Mouse (Mus musculus) hindbrain, embryonic 12.5 days (tissue): Measurements from ENCODE around the gene Ccdc113. TPM values are rescaled to one million over a fixed set of nuclear protein-coding genes. Genes with fewer than 3 reads are reported as not detected.
"Not testable (repeated sequence)": the region's sequence is repeated elsewhere in the genome, so short reads cannot be mapped to it uniquely, and the experiment has no call there.

ENCODE experiments used
- ATAC-seq: fragments of 200-750 bp; cut with Nextera tagmentation; 2 replicates; pipeline ENCODE4 v1.8.0; 2017; ENCODE audit warnings: moderate TSS enrichment; ENCODE audit not compliant: low FRiP score
- H3K27ac ChIP-seq: fragments of 300-500 bp; sonication (generic); 2 replicates; pipeline ENCODE4 v1.5.1; 2016; ENCODE audit warnings: mild to moderate bottlenecking
- H3K27me3 ChIP-seq: fragments of 300-500 bp; sonication (generic); 2 replicates; pipeline ENCODE4 v1.6.1; 2016; ENCODE audit warnings: mild to moderate bottlenecking
- H3K36me3 ChIP-seq: fragments of 300-500 bp; sonication (generic); 2 replicates; pipeline ENCODE4 v1.6.1; 2016; ENCODE audit warnings: mild to moderate bottlenecking
- H3K4me1 ChIP-seq: fragments of 300-500 bp; sonication (generic); 2 replicates; pipeline ENCODE4 v1.6.1; 2016
- H3K4me2 ChIP-seq: fragments of 300-500 bp; sonication (generic); replicated peaks from 2 replicates; pipeline ENCODE4 v1.6.1; 2016; ENCODE audit warnings: mild to moderate bottlenecking
- H3K4me3 ChIP-seq: fragments of 300-500 bp; sonication (generic); 2 replicates; pipeline ENCODE4 v1.5.1; 2016; ENCODE audit warnings: mild to moderate bottlenecking
- H3K9ac ChIP-seq: fragments of 300-500 bp; sonication (generic); 2 replicates; pipeline ENCODE4 v1.6.1; 2016; ENCODE audit warnings: mild to moderate bottlenecking, moderate library complexity
- H3K9me3 ChIP-seq: fragments of 300-500 bp; sonication (generic); replicated peaks from 2 replicates; pipeline ENCODE4 v1.6.1; 2016; ENCODE audit warnings: mild to moderate bottlenecking
- WGBS: fragments of 180-500 bp; shearing (Covaris S2); methylation state at CpG from one replicate; pipeline ENCODE4 v1.1.7; 2016; 5-methylcytosine and 5-hydroxymethylcytosine counted together
- polyA plus RNA-seq: library from polyadenylated mRNA; unstranded; fragments of >200 nt; fragmentation: Nextera tagmentation; extraction: Ambion mirVana; gene quantifications from 2 replicates; pipeline ENCODE4 v1.2.1, GENCODE M21; 2016

The Ccdc113 gene
- polyA plus RNA-seq, 1 experiment from 2014 or later: 2.8 TPM

GRCm38 (mm10) chr8:95590539-95590938 is 56.7 kb downstream of the Ccdc113 start:
- H3K27me3 ChIP-seq: no peaks in the 10 kb centered on the region
- 85% methylated on average over 4 of the region's 4 CpGs for WGBS
- no peak overlapping the region for H3K9ac ChIP-seq
- H3K4me2 ChIP-seq: no peak overlapping the region
- no peaks in the 10 kb centered on the region for H3K36me3 ChIP-seq
- H3K4me3 ChIP-seq: no peak overlapping the region
- no peak for ATAC-seq
- no peak overlapping the region for H3K27ac ChIP-seq
- no peaks in the 10 kb centered on the region for H3K4me1 ChIP-seq
- no peaks in the 10 kb centered on the region for H3K9me3 ChIP-seq

- H3K9me3 ChIP-seq: no peaks in the 10 kb centered on the region
- H3K4me3 ChIP-seq: no peak overlapping the region
- H3K27ac ChIP-seq: no peak overlapping the region
- ATAC-seq: no peak
- H3K27me3 ChIP-seq: no peaks in the 10 kb centered on the region
- H3K4me2 ChIP-seq: no peak overlapping the region
- no peaks in the 10 kb centered on the region for H3K4me1 ChIP-seq
- H3K9ac ChIP-seq: no peak overlapping the region
- H3K36me3 ChIP-seq: no peaks in the 10 kb centered on the region
- WGBS: 84% methylated on average over 12 of the region's 12 CpGs
These were observed 58.4 kb downstream of the Ccdc113 start for GRCm38 (mm10) chr8:95592131-95592780.

GRCm38 (mm10) chr8:95593439-95594393 is 59.8 kb downstream of the Ccdc113 start:
- no peak overlapping the region for H3K4me3 ChIP-seq
- H3K27ac ChIP-seq: no peak overlapping the region
- no peaks in the 10 kb centered on the region for H3K9me3 ChIP-seq
- no peaks in the 10 kb centered on the region for H3K4me1 ChIP-seq
- no peak overlapping the region for H3K9ac ChIP-seq
- no peak overlapping the region for H3K4me2 ChIP-seq
- no peaks in the 10 kb centered on the region for H3K27me3 ChIP-seq
- WGBS: 91% methylated on average over 7 of the region's 7 CpGs
- ATAC-seq: no peak
- no peaks in the 10 kb centered on the region for H3K36me3 ChIP-seq

GRCm38 (mm10) chr8:95595131-95595530 is 61.2 kb downstream of the Ccdc113 start:
- H3K27me3 ChIP-seq: no peaks in the 10 kb centered on the region
- ATAC-seq: no peak
- H3K27ac ChIP-seq: no peak overlapping the region
- no peaks in the 10 kb centered on the region for H3K9me3 ChIP-seq
- H3K4me1 ChIP-seq: no peaks in the 10 kb centered on the region
- 83% methylated on average over 14 of the region's 14 CpGs for WGBS
- H3K4me3 ChIP-seq: no peak overlapping the region
- no peaks in the 10 kb centered on the region for H3K36me3 ChIP-seq
- H3K9ac ChIP-seq: no peak overlapping the region
- H3K4me2 ChIP-seq: no peak overlapping the region

GRCm38 (mm10) chr8:95596841-95597241 is 63.0 kb downstream of the Ccdc113 start:
- Histone ChIP-seq H3K27ac (no peak overlapping the region), H3K36me3 (no peaks in the 10 kb centered on the region), H3K9ac (no peak overlapping the region), H3K4me2 (no peak overlapping the region), H3K9me3 (no peaks in the 10 kb centered on the region), H3K27me3 (no peaks in the 10 kb centered on the region), H3K4me3 (no peak overlapping the region), H3K4me1 (no peaks in the 10 kb centered on the region)
- no peak for ATAC-seq
- 68% methylated on average over 4 of the region's 4 CpGs for WGBS

- no peak for ATAC-seq
- Histone ChIP-seq H3K4me2 (no peak overlapping the region), H3K4me1 (no peaks in the 10 kb centered on the region), H3K9ac (no peak overlapping the region), H3K9me3 (no peaks in the 10 kb centered on the region), H3K27ac (no peak overlapping the region), H3K36me3 (no peaks in the 10 kb centered on the region), H3K4me3 (no peak overlapping the region), H3K27me3 (no peaks in the 10 kb centered on the region)
- 12% methylated on average over 11 of the region's 11 CpGs for WGBS
These were observed 66.0 kb downstream of the Ccdc113 start for GRCm38 (mm10) chr8:95599861-95600260.

GRCm38 (mm10) chr8:95601306-95601705 is 67.4 kb downstream of the Ccdc113 start:
- no peak for ATAC-seq
- no peaks in the 10 kb centered on the region for H3K27me3 ChIP-seq

GRCm38 (mm10) chr8:95602168-95602567 is 68.3 kb downstream of the Ccdc113 start:
- ATAC-seq: no peak
- WGBS: 70% methylated on average over 2 of the region's 2 CpGs
- H3K4me3 ChIP-seq: no peak overlapping the region

More at GRCm38 (mm10) chr8:95601306-95601705, 67.4 kb downstream of the Ccdc113 start:
- H3K9ac ChIP-seq: no peak overlapping the region; the same call in 1 of the 2 replicates
- H3K36me3 ChIP-seq: no peaks in the 10 kb centered on the region
- no peaks in the 10 kb centered on the region for H3K9me3 ChIP-seq
- 75% methylated on average over 15 of the region's 15 CpGs for WGBS
- H3K4me1 ChIP-seq: no peaks in the 10 kb centered on the region
- no peak overlapping the region for H3K4me3 ChIP-seq
- no peak overlapping the region for H3K27ac ChIP-seq
- no peak overlapping the region for H3K4me2 ChIP-seq

GRCm38 (mm10) chr8:95606509-95606908 is 72.6 kb downstream of the Ccdc113 start:
- H3K27me3 ChIP-seq, H3K9me3 ChIP-seq, ATAC-seq, H3K4me1 ChIP-seq, H3K27ac ChIP-seq, H3K36me3 ChIP-seq, H3K9ac ChIP-seq, H3K4me2 ChIP-seq, H3K4me3 ChIP-seq: not testable (repeated sequence)
- 28% methylated on average over 4 of the region's 5 CpGs for WGBS

More at GRCm38 (mm10) chr8:95602168-95602567, 68.3 kb downstream of the Ccdc113 start:
- Histone ChIP-seq H3K4me2 (no peak overlapping the region), H3K9ac (no peak overlapping the region), H3K27ac (no peak overlapping the region), H3K9me3 (no peaks in the 10 kb centered on the region), H3K27me3 (no peaks in the 10 kb centered on the region), H3K4me1 (no peaks in the 10 kb centered on the region), H3K36me3 (no peaks in the 10 kb centered on the region)

- Histone ChIP-seq H3K4me2 (no peak overlapping the region), H3K9me3 (no peaks in the 10 kb centered on the region), H3K9ac (no peak overlapping the region), H3K4me3 (no peak overlapping the region), H3K27me3 (no peaks in the 10 kb centered on the region; the same call in 1 of the 2 replicates), H3K27ac (no peak overlapping the region), H3K36me3 (no peaks in the 10 kb centered on the region), H3K4me1 (peaks cover 4% of the 10 kb centered on the region; the same call in 1 of the 2 replicates)
- WGBS: 56% methylated on average over 9 of the region's 9 CpGs
- no peak for ATAC-seq
These were observed 73.3 kb downstream of the Ccdc113 start for GRCm38 (mm10) chr8:95607210-95607609.
